Mouse (Mus musculus): ENCODE data around the gene Ppp4r2. TPM values are rescaled to one million over a fixed set of nuclear protein-coding genes. Genes with fewer than 3 reads are reported as not detected.
A peak's percentile ranks its signal among the peaks of the same experiment; 100 is the strongest.

Gene Ppp4r2
- polyA plus RNA-seq, 1 experiment, result 66.7 TPM

- TF ChIP-seq POLR2A (IDR thresholded peaks at IDR 0.05; ENCODE audit: borderline replicate concordance, low read depth, low read length), result no peak
- no peak for TF ChIP-seq CTCF (IDR thresholded peaks at IDR 0.05; ENCODE audit: low read depth, low read length)
- no peak overlapping the region for H3K4me3 ChIP-seq (ENCODE audit: insufficient read depth, low read length)
- H3K4me1 ChIP-seq (ENCODE audit: control insufficient read depth, insufficient read depth, low read length), result no peaks in the 10 kb centered on the region
Measured at GRCm38 (mm10) chr6:100879607-100880006, 46.2 kb downstream of the Ppp4r2 start.

GRCm38 (mm10) chr6:100881657-100882056 is 48.2 kb downstream of the Ppp4r2 start:
- no peak for TF ChIP-seq POLR2A (IDR thresholded peaks at IDR 0.05; ENCODE audit: borderline replicate concordance, low read depth, low read length)
- no peak for TF ChIP-seq CTCF (IDR thresholded peaks at IDR 0.05; ENCODE audit: low read depth, low read length)
- Histone ChIP-seq H3K27ac (ENCODE audit: insufficient read depth, low read depth, low read length) (no peak overlapping the region), H3K4me3 (ENCODE audit: insufficient read depth, low read length) (no peak overlapping the region), H3K4me1 (ENCODE audit: control insufficient read depth, insufficient read depth, low read length) (no peaks in the 10 kb centered on the region)

More at GRCm38 (mm10) chr6:100879607-100880006, 46.2 kb downstream of the Ppp4r2 start:
- no peak overlapping the region for H3K27ac ChIP-seq (ENCODE audit: insufficient read depth, low read depth, low read length)

- no peak overlapping the region for H3K4me3 ChIP-seq (ENCODE audit: insufficient read depth, low read length)
Measured at GRCm38 (mm10) chr6:100882381-100883213, 49.2 kb downstream of the Ppp4r2 start.

GRCm38 (mm10) chr6:100883233-100883632 is 49.8 kb downstream of the Ppp4r2 start:
- no peaks in the 10 kb centered on the region for H3K4me1 ChIP-seq (ENCODE audit: control insufficient read depth, insufficient read depth, low read length)
- H3K27ac ChIP-seq (ENCODE audit: insufficient read depth, low read depth, low read length), result no peak overlapping the region
- H3K4me3 ChIP-seq (ENCODE audit: insufficient read depth, low read length), result no peak overlapping the region
- TF ChIP-seq POLR2A (IDR thresholded peaks at IDR 0.05; ENCODE audit: borderline replicate concordance, low read depth, low read length) (no peak), CTCF (IDR thresholded peaks at IDR 0.05; ENCODE audit: low read depth, low read length) (peak; percentile 40; the same call in 1 of the 2 replicates)

More at GRCm38 (mm10) chr6:100882381-100883213, 49.2 kb downstream of the Ppp4r2 start:
- no peak for TF ChIP-seq POLR2A (IDR thresholded peaks at IDR 0.05; ENCODE audit: borderline replicate concordance, low read depth, low read length)
- TF ChIP-seq CTCF (IDR thresholded peaks at IDR 0.05; ENCODE audit: low read depth, low read length), result peak; percentile 96
- no peak overlapping the region for H3K27ac ChIP-seq (ENCODE audit: insufficient read depth, low read depth, low read length)
- H3K4me1 ChIP-seq (ENCODE audit: control insufficient read depth, insufficient read depth, low read length), result no peaks in the 10 kb centered on the region

- H3K27ac ChIP-seq (ENCODE audit: insufficient read depth, low read depth, low read length), result no peak overlapping the region
- TF ChIP-seq POLR2A (IDR thresholded peaks at IDR 0.05; ENCODE audit: borderline replicate concordance, low read depth, low read length), result no peak
- no peak for TF ChIP-seq CTCF (IDR thresholded peaks at IDR 0.05; ENCODE audit: low read depth, low read length)
- no peaks in the 10 kb centered on the region for H3K4me1 ChIP-seq (ENCODE audit: control insufficient read depth, insufficient read depth, low read length)
- no peak overlapping the region for H3K4me3 ChIP-seq (ENCODE audit: insufficient read depth, low read length)
Measured at GRCm38 (mm10) chr6:100884594-100885225, 51.3 kb downstream of the Ppp4r2 start.

- no peak overlapping the region for H3K4me3 ChIP-seq (ENCODE audit: insufficient read depth, low read length)
- H3K27ac ChIP-seq (ENCODE audit: insufficient read depth, low read depth, low read length), result no peak overlapping the region
- H3K4me1 ChIP-seq (ENCODE audit: control insufficient read depth, insufficient read depth, low read length), result no peaks in the 10 kb centered on the region
- TF ChIP-seq CTCF (IDR thresholded peaks at IDR 0.05; ENCODE audit: low read depth, low read length), result no peak
- TF ChIP-seq POLR2A (IDR thresholded peaks at IDR 0.05; ENCODE audit: borderline replicate concordance, low read depth, low read length), result no peak
Measured at GRCm38 (mm10) chr6:100885376-100885775, 52.0 kb downstream of the Ppp4r2 start.

- no peak overlapping the region for H3K4me3 ChIP-seq (ENCODE audit: insufficient read depth, low read length)
- no peaks in the 10 kb centered on the region for H3K4me1 ChIP-seq (ENCODE audit: control insufficient read depth, insufficient read depth, low read length)
- no peak overlapping the region for H3K27ac ChIP-seq (ENCODE audit: insufficient read depth, low read depth, low read length)
- no peak for TF ChIP-seq CTCF (IDR thresholded peaks at IDR 0.05; ENCODE audit: low read depth, low read length)
- no peak for TF ChIP-seq POLR2A (IDR thresholded peaks at IDR 0.05; ENCODE audit: borderline replicate concordance, low read depth, low read length)
Measured at GRCm38 (mm10) chr6:100887012-100887411, 53.6 kb downstream of the Ppp4r2 start.

- no peaks in the 10 kb centered on the region for H3K4me1 ChIP-seq (ENCODE audit: control insufficient read depth, insufficient read depth, low read length)
- no peak overlapping the region for H3K27ac ChIP-seq (ENCODE audit: insufficient read depth, low read depth, low read length)
- no peak overlapping the region for H3K4me3 ChIP-seq (ENCODE audit: insufficient read depth, low read length)
- TF ChIP-seq POLR2A (IDR thresholded peaks at IDR 0.05; ENCODE audit: borderline replicate concordance, low read depth, low read length) (no peak), CTCF (IDR thresholded peaks at IDR 0.05; ENCODE audit: low read depth, low read length) (no peak)
Measured at GRCm38 (mm10) chr6:100889340-100889739, 55.9 kb downstream of the Ppp4r2 start.

GRCm38 (mm10) chr6:100892489-100892888 is 59.1 kb downstream of the Ppp4r2 start:
- H3K27ac ChIP-seq (ENCODE audit: insufficient read depth, low read depth, low read length), result no peak overlapping the region
- H3K4me3 ChIP-seq (ENCODE audit: insufficient read depth, low read length), result no peak overlapping the region
- no peaks in the 10 kb centered on the region for H3K4me1 ChIP-seq (ENCODE audit: control insufficient read depth, insufficient read depth, low read length)
- TF ChIP-seq POLR2A (IDR thresholded peaks at IDR 0.05; ENCODE audit: borderline replicate concordance, low read depth, low read length), result no peak
- no peak for TF ChIP-seq CTCF (IDR thresholded peaks at IDR 0.05; ENCODE audit: low read depth, low read length)

GRCm38 (mm10) chr6:100893073-100893472 is 59.7 kb downstream of the Ppp4r2 start:
- no peaks in the 10 kb centered on the region for H3K4me1 ChIP-seq (ENCODE audit: control insufficient read depth, insufficient read depth, low read length)
- no peak overlapping the region for H3K4me3 ChIP-seq (ENCODE audit: insufficient read depth, low read length)
- TF ChIP-seq POLR2A (IDR thresholded peaks at IDR 0.05; ENCODE audit: borderline replicate concordance, low read depth, low read length) (no peak), CTCF (IDR thresholded peaks at IDR 0.05; ENCODE audit: low read depth, low read length) (no peak)
- no peak overlapping the region for H3K27ac ChIP-seq (ENCODE audit: insufficient read depth, low read depth, low read length)
